Mouse (Mus musculus) urinary bladder, postnatal 36 days (tissue): ENCODE measurements at regions not wholly inside any gene's neighbourhood (a gene's known extent, or its start where the extent isn't known, plus 50 kb on each side); places are given as distances from the start of the nearest gene placed in this dataset.
"Not testable (repeated sequence)": the region's sequence is repeated elsewhere in the genome, so short reads cannot be mapped to it uniquely, and the experiment has no call there.

Experiments used
- DNase-seq, 2 experiments: peaks; one replicate each; pipeline ENCODE4 v3.0.0; 2022; ENCODE audit warnings: low spot score in 2 of 2, mixed read lengths in 1 of 2

- no peak for DNase-seq
Measured at GRCm38 (mm10) chrX:93888480-93888879, 56.5 kb upstream of the Pdk3 start.

GRCm38 (mm10) chrX:93888966-93889365 is 57.0 kb upstream of the Pdk3 start:
- DNase-seq, result no peak

GRCm38 (mm10) chrX:93889394-93890042 is 57.5 kb upstream of the Pdk3 start:
- peak; percentile 67 for DNase-seq

GRCm38 (mm10) chrX:93896838-93897820 is 65.1 kb upstream of the Pdk3 start:
- DNase-seq, result no peak

GRCm38 (mm10) chrX:93903209-93903608 is 65.2 kb upstream of the AU015836 start:
- no peak for DNase-seq

GRCm38 (mm10) chrX:93905531-93905930 is 62.9 kb upstream of the AU015836 start:
- no peak for DNase-seq

- peak; percentile 20 to 27 for DNase-seq
Measured at GRCm38 (mm10) chrX:93911087-93911840, 57.2 kb upstream of the AU015836 start.

- no peak for DNase-seq
Measured at GRCm38 (mm10) chrX:93915548-93915947, 52.9 kb upstream of the AU015836 start.

GRCm38 (mm10) chrX:93917367-93917766 is 51.1 kb upstream of the AU015836 start:
- DNase-seq, result not testable (repeated sequence)
